Mouse (Mus musculus) kidney, embryonic 14.5 days (tissue): ENCODE measurements around the gene Zfp961. TPM values are rescaled to one million over a fixed set of nuclear protein-coding genes. Genes with fewer than 3 reads are reported as not detected.
"Not testable (repeated sequence)": the region's sequence is repeated elsewhere in the genome, so short reads cannot be mapped to it uniquely, and the experiment has no call there.

ENCODE experiments used
- ATAC-seq: fragments of 200-750 bp; cut with Nextera tagmentation; 2 replicates; pipeline ENCODE4 v1.8.0; 2017; ENCODE audit warnings: moderate number of reproducible peaks, mild to moderate bottlenecking, moderate TSS enrichment, moderate library complexity; ENCODE audit not compliant: low FRiP score, low TSS enrichment
- H3K27ac ChIP-seq: fragments of 300-500 bp; sonication (generic); 2 replicates; pipeline ENCODE4 v1.5.1; 2014; ENCODE audit warnings: low read depth, mild to moderate bottlenecking, low read length, moderate library complexity, mixed read lengths
- H3K27me3 ChIP-seq: fragments of 300-500 bp; sonication (generic); 2 replicates; pipeline ENCODE4 v1.6.1; 2014; ENCODE audit warnings: mild to moderate bottlenecking, low read length; ENCODE audit not compliant: control insufficient read depth, insufficient read depth
- H3K36me3 ChIP-seq: fragments of 300-500 bp; sonication (generic); 2 replicates; pipeline ENCODE4 v1.6.1; 2014; ENCODE audit warnings: low read length, mixed read lengths; ENCODE audit not compliant: control insufficient read depth, insufficient read depth
- H3K4me1 ChIP-seq: fragments of 300-500 bp; sonication (generic); 2 replicates; pipeline ENCODE4 v1.6.1; 2014; ENCODE audit warnings: low read length, mixed read lengths; ENCODE audit not compliant: control insufficient read depth, insufficient read depth
- H3K4me2 ChIP-seq: fragments of 300-500 bp; sonication (generic); replicated peaks from 2 replicates; pipeline ENCODE4 v1.6.1; 2014; ENCODE audit warnings: low read depth, mild to moderate bottlenecking, low read length
- H3K4me3 ChIP-seq: fragments of 300-500 bp; sonication (generic); 2 replicates; pipeline ENCODE4 v1.5.1; 2014; ENCODE audit warnings: mild to moderate bottlenecking, low read length
- H3K9ac ChIP-seq: fragments of 300-500 bp; sonication (generic); 2 replicates; pipeline ENCODE4 v1.6.1; 2014; ENCODE audit warnings: low read depth, mild to moderate bottlenecking, low read length, moderate library complexity
- H3K9me3 ChIP-seq: fragments of 300-500 bp; sonication (generic); 2 replicates; pipeline ENCODE4 v1.6.1; 2016; ENCODE audit warnings: low read length; ENCODE audit not compliant: control insufficient read depth
- WGBS: fragments of 180-500 bp; shearing (Covaris S2); extraction: QIAGEN DNeasy Blood & Tissue Kit; methylation state at CpG from one replicate; pipeline ENCODE4 v1.1.7; 2014; 5-methylcytosine and 5-hydroxymethylcytosine counted together
- polyA plus RNA-seq: library from polyadenylated mRNA; unstranded; fragments of >200 nt; fragmentation: Nextera tagmentation; extraction: Ambion mirVana; gene quantifications from 2 replicates; pipeline ENCODE4 v1.2.1, GENCODE M21; 2014

Gene Zfp961
- polyA plus RNA-seq, 1 experiment from 2014 or later = 32.4 TPM

- H3K36me3 ChIP-seq = peaks cover 25% of the 10 kb centered on the region
- H3K27ac ChIP-seq = no peak overlapping the region
- H3K4me3 ChIP-seq = no peak overlapping the region
- H3K9ac ChIP-seq = no peak overlapping the region
- no peak overlapping the region for H3K4me2 ChIP-seq
- 0 out of 2 replicates have a peak, but pooled peaks cover 2% of the 10 kb centered on the region for H3K9me3 ChIP-seq
- no peaks in the 10 kb centered on the region for H3K27me3 ChIP-seq
- H3K4me1 ChIP-seq = no peaks in the 10 kb centered on the region
- 95% methylated on average over 3 of the region's 3 CpGs for WGBS
- no peak for ATAC-seq
Observed at GRCm38 (mm10) chr8:71926551-71926950, 24.3 kb upstream of the Zfp961 start.

- no peaks in the 10 kb centered on the region for H3K4me1 ChIP-seq
- H3K27ac ChIP-seq = no peak overlapping the region
- no peak for ATAC-seq
- no peak overlapping the region for H3K4me2 ChIP-seq
- 0 out of 2 replicates have a peak, but pooled peaks cover 3% of the 10 kb centered on the region for H3K9me3 ChIP-seq
- no peak overlapping the region for H3K9ac ChIP-seq
- H3K4me3 ChIP-seq = no peak overlapping the region
- no peaks in the 10 kb centered on the region for H3K27me3 ChIP-seq
- H3K36me3 ChIP-seq = peaks cover 29% of the 10 kb centered on the region
Observed at GRCm38 (mm10) chr8:71927779-71928178, 23.1 kb upstream of the Zfp961 start.

- H3K9ac ChIP-seq, H3K4me3 ChIP-seq, H3K36me3 ChIP-seq, H3K4me2 ChIP-seq, H3K9me3 ChIP-seq, H3K27me3 ChIP-seq, ATAC-seq, H3K4me1 ChIP-seq, H3K27ac ChIP-seq: not testable (repeated sequence)
- 86% methylated on average over 2 of the region's 2 CpGs for WGBS
Observed at GRCm38 (mm10) chr8:71938037-71938436, 12.8 kb upstream of the Zfp961 start.

- H3K9ac ChIP-seq = no peak overlapping the region
- no peaks in the 10 kb centered on the region for H3K9me3 ChIP-seq
- H3K36me3 ChIP-seq = no peaks in the 10 kb centered on the region
- no peaks in the 10 kb centered on the region for H3K4me1 ChIP-seq
- H3K4me3 ChIP-seq = no peak overlapping the region
- WGBS = 81% methylated on average over 2 of the region's 2 CpGs
- no peak overlapping the region for H3K27ac ChIP-seq
- no peaks in the 10 kb centered on the region for H3K27me3 ChIP-seq
- ATAC-seq = no peak
- H3K4me2 ChIP-seq = no peak overlapping the region
Observed at GRCm38 (mm10) chr8:71940293-71941208, 10.3 kb upstream of the Zfp961 start.

- Histone ChIP-seq H3K36me3 (no peaks in the 10 kb centered on the region), H3K9ac (no peak overlapping the region), H3K4me1 (no peaks in the 10 kb centered on the region), H3K27ac (no peak overlapping the region), H3K4me2 (no peak overlapping the region), H3K9me3 (no peaks in the 10 kb centered on the region), H3K4me3 (no peak overlapping the region), H3K27me3 (no peaks in the 10 kb centered on the region)
- 81% methylated on average over 1 of the region's 1 CpGs for WGBS
- ATAC-seq = no peak
Observed at GRCm38 (mm10) chr8:71941776-71942175, 9.1 kb upstream of the Zfp961 start.

GRCm38 (mm10) chr8:71948624-71949023 is 2.2 kb upstream of the Zfp961 start:
- WGBS = 89% methylated on average over 5 of the region's 5 CpGs
- Histone ChIP-seq H3K27ac (no peak overlapping the region), H3K4me3 (no peak overlapping the region)

GRCm38 (mm10) chr8:71951436-71952161 is 761 bp downstream of the Zfp961 start:
- H3K9me3 ChIP-seq = peaks cover 13% of the 10 kb centered on the region
- H3K9ac ChIP-seq = peak overlapping the region; percentile 62; the same call in 1 of the 2 replicates
- no peak for ATAC-seq
- H3K4me3 ChIP-seq = peak overlapping the region; percentile 55
- H3K36me3 ChIP-seq = peaks cover 2% of the 10 kb centered on the region; the same call in 1 of the 2 replicates
- peak overlapping the region; percentile 47; the same call in 1 of the 2 replicates for H3K27ac ChIP-seq
- H3K4me1 ChIP-seq = 0 out of 2 replicates have a peak, but pooled peaks cover 4% of the 10 kb centered on the region
- peak overlapping the region; percentile 53 for H3K4me2 ChIP-seq
- no peaks in the 10 kb centered on the region for H3K27me3 ChIP-seq
- WGBS = 38% methylated on average over 13 of the region's 14 CpGs

More at GRCm38 (mm10) chr8:71948624-71949023, 2.2 kb upstream of the Zfp961 start:
- Histone ChIP-seq H3K4me2 (no peak overlapping the region), H3K36me3 (no peaks in the 10 kb centered on the region), H3K9me3 (no peaks in the 10 kb centered on the region), H3K9ac (no peak overlapping the region), H3K27me3 (no peaks in the 10 kb centered on the region), H3K4me1 (0 out of 2 replicates have a peak, but pooled peaks cover 4% of the 10 kb centered on the region)
- ATAC-seq = no peak

- ATAC-seq = no peak
- Histone ChIP-seq H3K27ac (no peak overlapping the region), H3K4me3 (no peak overlapping the region), H3K9me3 (peaks cover 13% of the 10 kb centered on the region), H3K4me1 (0 out of 2 replicates have a peak, but pooled peaks cover 4% of the 10 kb centered on the region), H3K9ac (no peak overlapping the region), H3K36me3 (peaks cover 2% of the 10 kb centered on the region; the same call in 1 of the 2 replicates), H3K4me2 (no peak overlapping the region; the same call in 1 of the 2 replicates), H3K27me3 (no peaks in the 10 kb centered on the region)
- WGBS = 79% methylated on average over 1 of the region's 1 CpGs
Observed at GRCm38 (mm10) chr8:71952489-71952888, 1.7 kb downstream of the Zfp961 start.
